Mouse (Mus musculus): Measurements from ENCODE around the gene R3hdml. TPM values are rescaled to one million over a fixed set of nuclear protein-coding genes. Genes with fewer than 3 reads are reported as not detected.

Gene R3hdml
- total and polyA plus RNA-seq, 3 experiments: not detected

GRCm38 (mm10) chr2:163444017-163444416 lies 48.1 kb upstream of the R3hdml start:
- no peaks in the 10 kb centered on the region for H3K9me3 ChIP-seq (replicated peaks; ENCODE audit: low read length)
- H3K4me3 ChIP-seq (replicated peaks in 1 of 3; ENCODE audit: low read depth in 2 of 3, low read length in 2 of 3, poor library complexity in 1 of 3): no peak overlapping the region
- in situ Hi-C loops (cut with MboI; ENCODE audit: low pct_ligation_motif_present, low pct_unique_long_range_greater_than_20kb, low sequenced_read_pairs) (no loop called here), dilution Hi-C loops (cut with MboI; ENCODE audit: extremely low pct_ligation_motif_present, extremely low pct_unique_long_range_greater_than_20kb, low sequenced_read_pairs) (no loop called here)
- H3K27ac ChIP-seq (ENCODE audit: insufficient read depth, low read depth): no peak overlapping the region
- H3K27me3 ChIP-seq (replicated peaks): peaks cover 94% of the 10 kb centered on the region
- no peaks in the 10 kb centered on the region for H3K79me2 ChIP-seq (replicated peaks; ENCODE audit: control insufficient read depth, extremely low read depth, insufficient read depth, poor library complexity, severe bottlenecking)
- H3K36me3 ChIP-seq (replicated peaks in 1 of 2; ENCODE audit: control insufficient read depth in 1 of 2, insufficient read depth in 1 of 2, low read length in 1 of 2): no peaks in the 10 kb centered on the region
- no peak for TF ChIP-seq NRF1 (IDR thresholded peaks at IDR 0.05; ENCODE audit: low read depth, low read length)
- TF ChIP-seq BHLHE40 (IDR thresholded peaks at IDR 0.05; ENCODE audit: low read depth, low read length): no peak
- TF ChIP-seq SMC3 (IDR thresholded peaks at IDR 0.05; ENCODE audit: low read depth, low read length): no peak
- TF ChIP-seq MEF2A (IDR thresholded peaks at IDR 0.05; ENCODE audit: borderline replicate concordance, low read depth, low read length): no peak
- TF ChIP-seq RAD21 (IDR thresholded peaks at IDR 0.05; ENCODE audit: low read depth, low read length): no peak
- TF ChIP-seq ETS1 (conservative IDR thresholded peaks at IDR 0.05; ENCODE audit: low read depth, low read length): no peak
- TF ChIP-seq UBTF (IDR thresholded peaks at IDR 0.05; ENCODE audit: low read depth, low read length): no peak
- TF ChIP-seq NELFE (IDR thresholded peaks at IDR 0.05; ENCODE audit: low read depth, low read length): no peak
- TF ChIP-seq SIN3A (IDR thresholded peaks at IDR 0.05; ENCODE audit: low read length): no peak
- TF ChIP-seq CHD1 (IDR thresholded peaks at IDR 0.05; ENCODE audit: low read depth, low read length): no peak
- TF ChIP-seq HCFC1 (IDR thresholded peaks at IDR 0.05; ENCODE audit: low read depth, low read length): no peak
- TF ChIP-seq ZMIZ1 (IDR thresholded peaks at IDR 0.05; ENCODE audit: low read depth, low read length): no peak
- no peak for TF ChIP-seq JUND (conservative IDR thresholded peaks at IDR 0.05; ENCODE audit: low read depth, low read length)
- TF ChIP-seq MAX (IDR thresholded peaks at IDR 0.05; ENCODE audit: low read length): no peak
- no peak for TF ChIP-seq KAT2A (IDR thresholded peaks at IDR 0.05; ENCODE audit: insufficient replicate concordance, low read length)
- TF ChIP-seq MYC (IDR thresholded peaks at IDR 0.05; ENCODE audit: low read depth, low read length): no peak
- no peak for TF ChIP-seq MAFK (IDR thresholded peaks at IDR 0.05; ENCODE audit: insufficient replicate concordance, low read length)
- TF ChIP-seq MXI1 (IDR thresholded peaks at IDR 0.05; ENCODE audit: low read depth, low read length): no peak
- no peak for TF ChIP-seq E2F4 (IDR thresholded peaks at IDR 0.05; ENCODE audit: insufficient replicate concordance, low read depth, low read length)
- TF ChIP-seq EP300 (IDR thresholded peaks at IDR 0.05; ENCODE audit: low read length): no peak
- H3K4me1 ChIP-seq (ENCODE audit: control insufficient read depth in 1 of 2, insufficient read depth in 2 of 2): no peaks in the 10 kb centered on the region
- H3K9ac ChIP-seq (ENCODE audit: insufficient read depth, low read depth): no peak overlapping the region
- H3K4me2 ChIP-seq (ENCODE audit: insufficient read depth, low read depth, poor library complexity, severe bottlenecking): no peak overlapping the region
- no peak for DNase-seq (ENCODE audit: extremely low read depth)

DNA sequence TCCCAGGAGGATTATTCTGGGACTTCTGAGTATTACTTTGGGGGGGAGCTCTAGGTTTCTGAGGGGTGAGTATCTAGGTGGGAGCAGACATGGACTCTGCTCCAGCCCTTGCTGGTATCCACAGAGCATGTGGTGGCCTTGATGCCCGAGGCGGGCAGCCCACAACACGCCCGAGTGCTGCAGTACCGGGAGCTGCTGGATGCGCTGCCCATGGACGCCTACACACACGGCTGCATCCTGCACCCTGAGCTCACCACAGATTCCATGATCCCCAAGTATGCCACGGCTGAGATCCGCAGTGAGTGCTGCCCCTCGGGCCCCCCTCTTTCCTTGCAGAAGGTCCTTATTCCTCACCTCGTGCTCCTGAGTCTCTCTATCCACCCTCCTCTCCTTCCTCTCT lies 44.7 kb upstream of the R3hdml start:
- Histone ChIP-seq H3K4me1 (ENCODE audit: control insufficient read depth in 1 of 2, insufficient read depth in 2 of 2) (no peaks in the 10 kb centered on the region), H3K36me3 (replicated peaks in 1 of 2; ENCODE audit: control insufficient read depth in 1 of 2, insufficient read depth in 1 of 2, low read length in 1 of 2) (no peaks in the 10 kb centered on the region), H3K4me2 (ENCODE audit: insufficient read depth, low read depth, poor library complexity, severe bottlenecking) (no peak overlapping the region), H3K9me3 (replicated peaks; ENCODE audit: low read length) (no peaks in the 10 kb centered on the region), H3K27me3 (replicated peaks) (peaks cover 95% of the 10 kb centered on the region), H3K79me2 (replicated peaks; ENCODE audit: control insufficient read depth, extremely low read depth, insufficient read depth, poor library complexity, severe bottlenecking) (no peaks in the 10 kb centered on the region), H3K9ac (ENCODE audit: insufficient read depth, low read depth) (no peak overlapping the region), H3K27ac (ENCODE audit: insufficient read depth, low read depth) (no peak overlapping the region), H3K4me3 (replicated peaks in 1 of 3; ENCODE audit: low read depth in 2 of 3, low read length in 2 of 3, poor library complexity in 1 of 3) (no peak overlapping the region)
- in situ Hi-C loops (cut with MboI; ENCODE audit: low pct_ligation_motif_present, low pct_unique_long_range_greater_than_20kb, low sequenced_read_pairs): no loop called here
- no peak for DNase-seq (ENCODE audit: extremely low read depth)
- dilution Hi-C loops (cut with MboI; ENCODE audit: extremely low pct_ligation_motif_present, extremely low pct_unique_long_range_greater_than_20kb, low sequenced_read_pairs): no loop called here
- no peak for TF ChIP-seq SIN3A (IDR thresholded peaks at IDR 0.05; ENCODE audit: low read length)
- no peak for TF ChIP-seq USF2 (conservative IDR thresholded peaks at IDR 0.05; ENCODE audit: low read depth, low read length)
- no peak for TF ChIP-seq JUND (conservative IDR thresholded peaks at IDR 0.05; ENCODE audit: low read depth, low read length)
- no peak for TF ChIP-seq MXI1 (IDR thresholded peaks at IDR 0.05; ENCODE audit: low read depth, low read length)
- TF ChIP-seq POLR2A (IDR thresholded peaks at IDR 0.05; ENCODE audit: low read depth, low read length): no peak
- no peak for TF ChIP-seq USF1 (IDR thresholded peaks at IDR 0.05; ENCODE audit: low read depth, low read length)
- no peak for TF ChIP-seq RAD21 (IDR thresholded peaks at IDR 0.05; ENCODE audit: low read depth, low read length)
- no peak for TF ChIP-seq CHD2 (IDR thresholded peaks at IDR 0.05; ENCODE audit: low read length)
- TF ChIP-seq CTCF (conservative IDR thresholded peaks at IDR 0.05 in 1 of 2, IDR thresholded peaks at IDR 0.05 in 1 of 2; ENCODE audit: low read depth in 2 of 2, low read length in 2 of 2): no peak
